Mouse (Mus musculus) stomach, postnatal 0 days (tissue): ENCODE results near the gene Tet3.

Experiments
- CTCF ChIP-seq: IDR thresholded peaks from 2 replicates; pipeline ENCODE4 v1.5.1; 2016; ENCODE audit warnings: antibody characterized with exemption, low read depth, mild to moderate bottlenecking, moderate library complexity
- EP300 ChIP-seq: optimal IDR thresholded peaks from 2 replicates; pipeline ENCODE3; 2016; ENCODE audit warnings: antibody characterized with exemption

- TF ChIP-seq CTCF = peak; percentile 32
- peak; percentile 99 for TF ChIP-seq EP300
These were observed 133.1 kb downstream of the Tet3 start, which contains the start of the genes Mthfd2 and Mob1a for GRCm38 (mm10) chr6:83325525-83326393.
